Mouse (Mus musculus): ENCODE data around the gene Hinfp. TPM values are rescaled to one million over a fixed set of nuclear protein-coding genes. Genes with fewer than 3 reads are reported as not detected.

The Hinfp gene
- polyA plus RNA-seq, 1 experiment, result 16.4 TPM

GRCm38 (mm10) chr9:44250445-44250844 lies 55.0 kb downstream of the Hinfp start:
- Histone ChIP-seq H3K4me1 (ENCODE audit: control insufficient read depth, insufficient read depth, low read length) (no peaks in the 10 kb centered on the region), H3K27ac (ENCODE audit: insufficient read depth, low read length) (no peak overlapping the region), H3K4me3 (ENCODE audit: insufficient read depth, low read length) (no peak overlapping the region)
- no peak for TF ChIP-seq POLR2A (IDR thresholded peaks at IDR 0.05; ENCODE audit: low read depth, low read length)
- TF ChIP-seq CTCF (IDR thresholded peaks at IDR 0.05; ENCODE audit: borderline replicate concordance, insufficient read depth, low read length), result no peak

DNA sequence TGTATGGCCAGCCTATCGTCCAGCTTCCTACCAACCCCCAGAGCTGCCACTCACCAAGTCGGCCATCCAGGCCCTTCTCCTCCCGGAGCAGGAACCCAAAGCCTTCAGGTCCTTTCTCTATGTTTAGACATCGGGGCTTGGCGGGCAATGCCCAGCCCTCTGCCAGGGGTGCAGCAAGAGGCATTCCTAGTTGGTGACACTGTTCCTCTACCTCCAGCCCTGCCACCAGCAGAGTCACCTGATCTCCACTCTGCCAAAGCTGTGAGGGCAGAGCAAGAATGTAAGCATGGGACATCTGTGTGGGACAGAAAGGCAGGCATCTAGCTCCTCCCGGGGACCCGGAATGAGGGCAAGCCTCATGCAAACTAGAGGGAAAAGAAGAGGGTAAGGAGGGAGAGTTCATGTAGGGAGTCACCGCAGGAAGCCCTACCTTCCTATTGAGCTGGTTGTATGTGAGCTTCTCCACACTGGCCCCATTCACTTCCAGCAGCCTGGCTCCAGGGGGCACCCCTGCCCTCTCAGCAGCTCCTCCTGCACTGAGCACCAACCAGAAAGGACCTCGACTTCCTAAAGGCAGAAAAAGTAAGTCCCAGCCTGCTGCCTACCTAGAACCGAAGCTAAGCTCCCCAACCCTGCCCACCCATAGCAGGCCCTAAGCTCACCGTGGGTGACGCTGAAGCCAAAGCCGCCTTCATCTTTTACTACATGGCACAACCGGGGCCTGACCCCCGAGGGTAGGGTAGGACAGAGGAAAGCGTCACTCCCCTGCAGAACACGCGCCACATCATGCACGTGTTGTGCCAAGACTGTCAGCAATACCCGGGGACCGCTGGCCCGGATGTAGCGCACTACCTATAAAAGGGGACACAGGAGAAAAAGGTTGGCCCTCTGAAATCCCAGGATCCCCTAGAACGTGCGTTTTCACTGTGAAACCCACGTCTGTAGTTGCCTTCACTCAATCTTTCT lies 56.0 kb downstream of the Hinfp start:
- TF ChIP-seq CTCF (IDR thresholded peaks at IDR 0.05; ENCODE audit: borderline replicate concordance, insufficient read depth, low read length) (peak; percentile 70; the same call in 1 of the 2 replicates), POLR2A (IDR thresholded peaks at IDR 0.05; ENCODE audit: low read depth, low read length) (no peak)
- Histone ChIP-seq H3K4me1 (ENCODE audit: control insufficient read depth, insufficient read depth, low read length) (no peaks in the 10 kb centered on the region), H3K4me3 (ENCODE audit: insufficient read depth, low read length) (no peak overlapping the region), H3K27ac (ENCODE audit: insufficient read depth, low read length) (no peak overlapping the region)

DNA sequence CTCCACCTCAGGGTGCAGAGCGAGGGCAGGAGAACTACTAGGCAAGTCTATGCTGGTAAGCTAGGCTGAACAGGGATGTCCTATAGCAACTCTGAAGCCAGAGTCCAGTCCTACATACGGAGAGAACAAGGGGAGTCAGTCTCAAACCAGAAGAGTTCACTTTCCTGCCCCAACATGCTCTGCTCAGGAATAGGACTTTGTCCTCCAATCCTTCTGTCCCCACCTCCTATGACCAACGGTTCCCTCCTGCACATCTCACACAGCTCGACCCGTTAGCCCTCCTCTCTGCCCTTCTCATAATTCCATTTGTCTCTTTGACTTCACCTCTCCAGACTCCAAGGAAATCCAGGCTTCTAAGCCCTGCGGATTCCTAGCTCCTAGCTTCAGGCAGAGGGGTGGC lies 57.6 kb downstream of the Hinfp start:
- H3K27ac ChIP-seq (ENCODE audit: insufficient read depth, low read length), result no peak overlapping the region
- TF ChIP-seq CTCF (IDR thresholded peaks at IDR 0.05; ENCODE audit: borderline replicate concordance, insufficient read depth, low read length), result no peak
- no peak for TF ChIP-seq POLR2A (IDR thresholded peaks at IDR 0.05; ENCODE audit: low read depth, low read length)
- no peak overlapping the region for H3K4me3 ChIP-seq (ENCODE audit: insufficient read depth, low read length)
- no peaks in the 10 kb centered on the region for H3K4me1 ChIP-seq (ENCODE audit: control insufficient read depth, insufficient read depth, low read length)

GRCm38 (mm10) chr9:44243621-44244020 lies 61.9 kb downstream of the Hinfp start:
- H3K4me1 ChIP-seq (ENCODE audit: control insufficient read depth, insufficient read depth, low read length), result no peaks in the 10 kb centered on the region
- no peak overlapping the region for H3K27ac ChIP-seq (ENCODE audit: insufficient read depth, low read length)
- no peak overlapping the region for H3K4me3 ChIP-seq (ENCODE audit: insufficient read depth, low read length)
- TF ChIP-seq POLR2A (IDR thresholded peaks at IDR 0.05; ENCODE audit: low read depth, low read length), result no peak
- no peak for TF ChIP-seq CTCF (IDR thresholded peaks at IDR 0.05; ENCODE audit: borderline replicate concordance, insufficient read depth, low read length)

Other genes with a start within 250 kb of the Hinfp start
- gene Usp2, start 238.7 kb downstream of the Hinfp start, polyA plus RNA-seq (2011; ENCODE audit: insufficient read length, low read depth, missing spikeins), result 6.5 and 6.6 TPM in 2 replicates
- gene Mfrp, start 203.9 kb downstream of the Hinfp start, polyA plus RNA-seq (2011; ENCODE audit: insufficient read length, low read depth, missing spikeins), result 0.12 TPM in 1 of 2 replicates, not detected in the other
- gene C1qtnf5, start 198.4 kb downstream of the Hinfp start, polyA plus RNA-seq (2011; ENCODE audit: insufficient read length, low read depth, missing spikeins), result 25.4 and 36.4 TPM in 2 replicates
- 0.21 and 0.25 TPM in 2 replicates for gene Gm49380, start 192.2 kb downstream of the Hinfp start, polyA plus RNA-seq (2011; ENCODE audit: insufficient read length, low read depth, missing spikeins)
- gene Rnf26, start 192.2 kb downstream of the Hinfp start, polyA plus RNA-seq (2011; ENCODE audit: insufficient read length, low read depth, missing spikeins), result 40.2 and 46.0 TPM in 2 replicates
- 66.4 and 124 TPM in 2 replicates for gene Mcam, start 171.2 kb downstream of the Hinfp start, polyA plus RNA-seq (2011; ENCODE audit: insufficient read length, low read depth, missing spikeins)
- gene Cbl, start 71.6 kb downstream of the Hinfp start, polyA plus RNA-seq (2011; ENCODE audit: insufficient read length, low read depth, missing spikeins), result 44.1 and 47.7 TPM in 2 replicates
- gene Ccdc153, start 65.0 kb downstream of the Hinfp start, polyA plus RNA-seq (2011; ENCODE audit: insufficient read length, low read depth, missing spikeins), result not detected in 2 replicates
- gene Pdzd3, start 54.2 kb downstream of the Hinfp start, polyA plus RNA-seq (2011; ENCODE audit: insufficient read length, low read depth, missing spikeins), result not detected in 2 replicates
- 5.9 and 6.6 TPM in 2 replicates for gene Nlrx1, start 37.1 kb downstream of the Hinfp start, polyA plus RNA-seq (2011; ENCODE audit: insufficient read length, low read depth, missing spikeins)
- gene Abcg4, start 17.1 kb downstream of the Hinfp start, polyA plus RNA-seq (2011; ENCODE audit: insufficient read length, low read depth, missing spikeins), result 1.0 and 1.6 TPM in 2 replicates
- gene C2cd2l, start 14.6 kb upstream of the Hinfp start, polyA plus RNA-seq (2011; ENCODE audit: insufficient read length, low read depth, missing spikeins), result 9.4 and 10.5 TPM in 2 replicates
- 39.7 and 54.7 TPM in 2 replicates for gene Dpagt1, start 20.3 kb upstream of the Hinfp start, polyA plus RNA-seq (2011; ENCODE audit: insufficient read length, low read depth, missing spikeins)
- 50.9 and 74.7 TPM in 2 replicates for gene H2afx, start 29.0 kb upstream of the Hinfp start, polyA plus RNA-seq (2011; ENCODE audit: insufficient read length, low read depth, missing spikeins)
- gene Hmbs, start 38.6 kb upstream of the Hinfp start, polyA plus RNA-seq (2011; ENCODE audit: insufficient read length, low read depth, missing spikeins), result 46.8 and 51.9 TPM in 2 replicates
- gene Vps11, start 56.0 kb upstream of the Hinfp start, polyA plus RNA-seq (2011; ENCODE audit: insufficient read length, low read depth, missing spikeins), result 33.8 and 35.4 TPM in 2 replicates
- gene Hyou1, start 73.8 kb upstream of the Hinfp start, polyA plus RNA-seq (2011; ENCODE audit: insufficient read length, low read depth, missing spikeins), result 88.7 and 101 TPM in 2 replicates
- 7.0 and 7.7 TPM in 2 replicates for gene Slc37a4, start 91.2 kb upstream of the Hinfp start, polyA plus RNA-seq (2011; ENCODE audit: insufficient read length, low read depth, missing spikeins)
- gene Rps25, start 101.5 kb upstream of the Hinfp start, polyA plus RNA-seq (2011; ENCODE audit: insufficient read length, low read depth, missing spikeins), result 2,978 and 3,912 TPM in 2 replicates
- 104 and 112 TPM in 2 replicates for gene Trappc4, start 101.9 kb upstream of the Hinfp start, polyA plus RNA-seq (2011; ENCODE audit: insufficient read length, low read depth, missing spikeins)
- gene Ccdc84, start 112.9 kb upstream of the Hinfp start, polyA plus RNA-seq (2011; ENCODE audit: insufficient read length, low read depth, missing spikeins), result 10.2 and 13.4 TPM in 2 replicates
- gene Foxr1, start 135.5 kb upstream of the Hinfp start, polyA plus RNA-seq (2011; ENCODE audit: insufficient read length, low read depth, missing spikeins), result not detected in 2 replicates
- gene Upk2, start 149.3 kb upstream of the Hinfp start, polyA plus RNA-seq (2011; ENCODE audit: insufficient read length, low read depth, missing spikeins), result not detected in 2 replicates
- 56.0 and 61.6 TPM in 2 replicates for gene Bcl9l, start 177.2 kb upstream of the Hinfp start, polyA plus RNA-seq (2011; ENCODE audit: insufficient read length, low read depth, missing spikeins)